Mouse (Mus musculus) gastrocnemius, postnatal 36 days (tissue): ENCODE measurements around the gene Mettl23. TPM values are rescaled to one million over a fixed set of nuclear protein-coding genes. Genes with fewer than 3 reads are reported as not detected.
"Not testable (repeated sequence)": the region's sequence is repeated elsewhere in the genome, so short reads cannot be mapped to it uniquely, and the experiment has no call there.

Experiments
- DNase-seq, 2 experiments: peaks; one replicate each; pipeline ENCODE4 v3.0.0; 2022
- intact Hi-C: fragments of 180-260 bp; cut with DNase I; formaldehyde crosslinking; loops from one replicate; pipeline ENCODE4 v1.15.1; 2025
- total RNA-seq, 2 experiments: library from RNA; stranded (reverse); gene quantifications; 2 replicates each; pipeline ENCODE4 v1.2.3; 2021

Mettl23 gene
- total RNA-seq, 2 experiments from 2014 or later: 30.0 to 39.2 TPM

DNA sequence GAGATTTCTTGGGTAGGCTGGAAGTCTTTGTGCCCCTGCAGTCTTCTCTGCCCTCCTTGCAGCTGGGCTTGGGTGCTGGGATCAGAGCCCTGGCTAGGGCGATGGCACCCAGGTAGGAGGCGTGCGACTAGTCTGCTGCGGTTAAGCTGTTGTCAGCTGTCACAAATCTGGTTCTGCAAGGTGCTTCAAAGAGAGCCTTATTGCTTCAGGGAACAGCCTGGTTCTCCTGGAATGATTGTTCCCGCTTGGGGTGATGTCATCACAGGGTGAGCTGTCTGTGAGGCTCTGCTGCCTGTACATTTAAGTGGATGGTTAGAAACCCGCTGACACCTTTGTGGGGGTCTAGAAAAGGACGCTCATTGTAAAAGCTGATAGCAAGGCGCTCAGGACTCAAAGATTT is 26.1 kb downstream of the Mettl23 start:
- intact Hi-C loops: no loop called here
- DNase-seq: no peak

GRCm38 (mm10) chr11:116869641-116870040 is 26.6 kb downstream of the Mettl23 start:
- intact Hi-C loops: no loop called here
- DNase-seq: no peak

DNA sequence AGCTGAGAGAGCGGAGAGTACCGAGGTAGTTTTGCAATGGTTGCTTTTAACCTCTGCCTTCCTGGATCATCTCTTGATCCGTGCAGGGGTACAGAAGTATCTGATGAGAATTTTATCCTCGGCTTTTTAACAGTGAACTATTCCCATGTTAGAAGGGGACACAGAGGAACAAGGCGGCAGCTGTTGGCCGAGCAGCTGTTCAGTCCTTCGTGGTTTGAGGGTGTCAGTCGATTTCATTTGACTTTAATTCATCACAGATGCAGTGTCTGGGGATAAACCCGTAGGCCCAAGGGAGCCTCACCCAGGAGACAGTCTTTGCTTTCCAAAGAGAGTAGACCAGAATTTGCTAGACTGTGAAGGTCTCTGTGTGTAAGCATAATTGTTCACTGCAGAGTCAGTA is 28.5 kb downstream of the Mettl23 start:
- no peak for DNase-seq
- intact Hi-C loops: no loop called here

DNA sequence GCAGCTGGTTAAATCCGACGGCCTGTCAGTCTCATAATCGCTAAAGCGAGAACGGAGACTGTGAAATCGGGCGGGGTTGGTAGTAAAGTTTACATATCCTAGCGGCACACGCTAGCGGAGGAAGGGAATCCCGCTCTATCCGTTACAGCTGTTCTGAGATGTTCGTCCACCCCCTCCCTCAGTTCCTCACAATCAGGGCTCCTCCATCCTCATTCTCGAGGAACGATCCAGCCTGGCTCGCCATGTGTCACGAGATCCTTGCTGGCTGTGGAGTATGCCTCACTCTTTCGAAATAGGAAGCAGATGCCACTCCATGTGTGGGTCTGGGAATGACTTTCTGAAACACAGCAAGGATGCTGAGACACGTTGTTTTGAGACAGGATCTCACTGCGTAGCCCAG is 30.9 kb downstream of the Mettl23 start:
- intact Hi-C loops: no loop called here
- DNase-seq: no peak

DNA sequence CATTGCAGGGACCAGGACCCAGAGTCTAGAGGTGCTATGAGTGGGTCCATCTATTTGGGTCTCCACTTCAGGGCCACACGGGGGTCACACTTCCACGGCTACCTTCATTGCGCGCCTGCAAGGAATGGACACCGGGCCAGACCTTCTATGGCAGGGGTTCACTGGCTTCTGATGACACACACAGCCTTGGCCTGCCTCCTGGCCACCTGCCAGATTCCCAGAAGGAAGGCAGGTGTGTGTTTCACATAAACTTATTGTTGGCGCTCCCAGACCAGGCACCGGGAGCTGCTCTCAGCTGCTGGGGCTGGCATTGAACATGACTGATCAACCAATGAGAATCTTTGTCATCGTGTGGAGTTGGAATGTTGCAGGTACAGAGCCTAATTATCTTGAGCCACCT is 35.4 kb downstream of the Mettl23 start:
- DNase-seq: no peak
- intact Hi-C loops: no loop called here

DNA sequence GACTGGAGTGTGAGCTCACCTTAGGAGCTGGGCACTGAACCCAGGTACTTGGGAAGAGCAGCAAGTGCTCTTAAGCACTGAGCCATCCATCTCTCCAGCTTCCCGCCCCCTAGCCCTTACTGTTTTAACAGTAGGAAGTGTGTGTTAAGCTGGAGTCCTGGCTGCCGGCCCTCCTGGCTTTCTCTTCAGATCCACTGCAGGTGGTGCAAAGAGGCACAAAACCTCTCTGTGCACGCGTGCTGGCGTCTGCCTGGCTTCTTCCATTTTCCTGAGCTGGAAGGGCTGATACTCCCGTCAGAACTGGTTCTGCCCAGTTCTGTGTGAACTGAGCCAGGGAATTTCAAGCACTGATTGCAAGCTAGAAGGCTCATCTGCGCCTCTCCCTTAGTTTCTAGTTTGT is 37.8 kb downstream of the Mettl23 start:
- DNase-seq: no peak
- intact Hi-C loops: no loop called here

DNA sequence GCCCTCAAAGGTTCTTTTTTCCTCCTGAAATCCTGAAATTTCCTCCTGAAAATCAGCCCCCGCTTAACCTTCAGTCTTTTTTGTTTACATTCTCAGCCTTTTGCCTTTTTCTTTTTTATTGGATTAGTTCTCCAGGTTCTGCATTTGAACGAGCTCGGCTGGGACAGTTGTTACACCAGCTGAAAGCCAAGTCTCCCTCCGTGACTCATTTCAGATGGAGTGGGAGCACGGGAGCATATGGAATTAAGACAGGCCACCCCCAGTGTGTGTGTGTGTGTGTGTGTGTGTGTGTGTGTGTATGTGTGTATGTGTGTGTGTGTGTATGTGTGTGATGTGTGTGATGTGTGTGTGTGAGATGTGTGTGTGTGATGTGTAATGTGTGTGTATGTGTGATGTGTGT is 38.4 kb downstream of the Mettl23 start:
- intact Hi-C loops: no loop called here
- DNase-seq: no peak

DNA sequence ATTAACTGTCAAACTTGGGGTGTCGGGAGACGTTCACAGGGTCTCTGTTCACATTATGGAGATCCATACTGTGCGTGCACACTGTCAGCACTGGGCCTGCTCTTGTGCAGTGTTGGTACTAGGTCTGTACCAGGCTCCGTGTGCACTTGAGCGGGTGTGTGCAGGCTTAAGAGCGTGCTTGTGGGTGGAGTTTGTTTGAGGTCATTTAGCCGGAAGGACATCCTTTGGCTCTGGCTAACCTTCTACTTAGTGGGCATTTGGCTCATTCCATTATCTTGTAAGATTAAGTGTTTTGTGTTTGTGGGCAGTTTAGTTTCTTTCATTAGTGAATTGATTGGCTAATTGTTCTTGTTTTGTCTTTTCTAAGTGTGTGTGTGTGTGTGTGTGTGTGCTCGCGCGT is 39.4 kb downstream of the Mettl23 start:
- DNase-seq: no peak
- intact Hi-C loops: no loop called here

GRCm38 (mm10) chr11:116884061-116884460 is 41.0 kb downstream of the Mettl23 start:
- DNase-seq: no peak
- intact Hi-C loops: loop anchor here (2.0 kb wide), 1 partner anchor 173 kb away; no protein-coding TSS in a partner anchor

GRCm38 (mm10) chr11:116885275-116886151 is 42.4 kb downstream of the Mettl23 start:
- intact Hi-C loops: loop anchor here (2.0 kb wide), 1 partner anchor 171 kb away; no protein-coding TSS in a partner anchor
- DNase-seq: peak; percentile 64 to 73

DNA sequence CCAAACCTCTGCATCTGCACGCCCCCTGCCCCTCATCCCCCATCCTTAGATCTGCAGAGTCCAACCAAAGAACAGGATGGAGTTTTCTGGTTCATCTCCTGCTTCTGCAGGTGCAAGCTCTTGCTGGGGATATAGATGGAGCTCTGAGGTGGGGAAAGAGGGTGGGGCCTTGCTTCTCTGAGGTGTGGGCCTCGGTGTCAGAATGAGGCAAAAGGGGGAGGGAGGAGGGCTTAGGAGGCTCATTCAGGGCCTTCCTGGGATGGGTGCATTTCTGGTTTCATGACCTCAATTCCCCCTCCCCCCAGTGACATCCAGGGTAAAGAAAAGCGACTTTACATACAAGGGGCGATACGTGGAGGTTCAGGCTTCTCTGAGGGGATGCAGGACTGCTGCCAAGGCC is 44.1 kb downstream of the Mettl23 start:
- no peak for DNase-seq
- intact Hi-C loops: no loop called here

GRCm38 (mm10) chr11:116893532-116894442 is 50.7 kb downstream of the Mettl23 start:
- intact Hi-C loops: loop anchor here (10.0 kb wide), 1 partner anchor 281 kb away; no protein-coding TSS in a partner anchor
- no peak for DNase-seq

GRCm38 (mm10) chr11:116895402-116895801 is 52.3 kb downstream of the Mettl23 start:
- intact Hi-C loops: loop anchor here (10.0 kb wide), 1 partner anchor 279 kb away; no protein-coding TSS in a partner anchor
- DNase-seq: no peak

DNA sequence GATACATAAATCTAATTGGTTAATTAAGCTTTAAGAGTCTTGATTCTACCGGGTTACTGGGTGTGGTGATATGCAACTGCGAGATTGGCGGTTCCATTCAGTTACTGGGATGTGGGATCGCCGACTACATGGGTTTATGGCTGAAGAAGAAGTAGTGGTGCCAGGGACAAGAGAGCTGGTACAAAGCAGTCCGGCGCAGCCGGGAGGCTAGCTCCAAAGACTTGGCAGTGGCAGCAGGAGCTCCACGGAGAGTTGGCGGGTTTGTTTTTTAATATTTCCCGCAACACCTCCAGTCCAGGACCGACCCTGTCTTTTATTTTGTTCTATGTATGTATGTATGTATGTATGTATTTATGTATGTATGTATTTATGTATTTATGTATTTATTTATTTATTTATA is 56.2 kb downstream of the Mettl23 start:
- DNase-seq: no peak
- intact Hi-C loops: loop anchor here (10.0 kb wide), 1 partner anchor 276 kb away; no protein-coding TSS in a partner anchor

DNA sequence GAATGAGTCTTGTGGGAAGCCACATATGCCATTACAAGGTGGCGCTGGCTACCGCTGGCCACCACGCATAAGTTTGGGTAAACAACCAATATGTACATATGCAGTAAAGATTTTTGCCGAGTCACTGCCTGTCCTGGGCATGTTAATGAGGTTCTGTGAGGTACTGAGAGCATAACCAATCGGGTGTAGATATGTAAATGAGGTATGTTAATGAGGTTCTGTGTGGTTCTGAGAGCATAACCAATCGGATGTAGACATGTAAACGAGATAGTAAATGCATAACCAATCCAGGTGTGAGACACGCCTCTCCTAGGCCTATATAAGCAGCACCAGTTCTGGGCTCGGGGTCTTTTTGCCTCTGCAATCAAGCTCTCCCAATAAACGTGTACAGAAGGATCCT is 59.5 kb downstream of the Mettl23 start:
- DNase-seq, intact Hi-C loops: not testable (repeated sequence)

Other genes with a start within 250 kb of the Mettl23 start
- 10 to 100 TPM in 1 of 2 experiments, 1 to 10 TPM in 1; 9.4 to 10.2 TPM for gene Rhbdf2, start 216.3 kb upstream of the Mettl23 start, total RNA-seq
- under 1 TPM; 0.46 to 0.74 TPM for gene Prcd, start 189.7 kb upstream of the Mettl23 start, total RNA-seq
- 10 to 100 TPM in 1 of 2 experiments, 1 to 10 TPM in 1; 8.4 to 13.6 TPM for gene Cygb, start 189.0 kb upstream of the Mettl23 start, total RNA-seq
- gene St6galnac1, start 67.8 kb upstream of the Mettl23 start, total RNA-seq: not detected
- 10 to 100 TPM; 11.4 to 12.7 TPM for gene Mxra7, start 15.2 kb upstream of the Mettl23 start, total RNA-seq
- 10 to 100 TPM; 20.4 to 20.5 TPM for gene Jmjd6, start 171 bp downstream of the Mettl23 start, total RNA-seq
- 10 to 100 TPM; 20.7 to 25.8 TPM for gene Mfsd11, start 9.2 kb downstream of the Mettl23 start, total RNA-seq
- 10 to 100 TPM; 59.8 to 80.2 TPM for gene Srsf2, start 9.8 kb downstream of the Mettl23 start, total RNA-seq
- not detected for gene Mgat5b, start 75.6 kb downstream of the Mettl23 start, total RNA-seq